Mouse (Mus musculus): ENCODE results near the gene Ampd1. TPM values are rescaled to one million over a fixed set of nuclear protein-coding genes. Genes with fewer than 3 reads are reported as not detected.

Ampd1 gene
- polyA plus RNA-seq, 1 experiment from 2014 or later = 0.88 TPM

GRCm38 (mm10) chr3:103081051-103081450 lies 7.2 kb downstream of the Ampd1 start:
- WGBS = 60% methylated on average over 11 of the region's 11 CpGs
- no peaks in the 10 kb centered on the region for H3K36me3 ChIP-seq
- no peaks in the 10 kb centered on the region for H3K27me3 ChIP-seq (replicated peaks)
- H3K4me3 ChIP-seq (replicated peaks) = no peak overlapping the region
- H3K27ac ChIP-seq (replicated peaks) = no peak overlapping the region
- no peak overlapping the region for H3K9ac ChIP-seq (replicated peaks)
- ATAC-seq (ENCODE audit: low FRiP score) = no peak
- no peaks in the 10 kb centered on the region for H3K4me1 ChIP-seq
- no peak overlapping the region for H3K4me2 ChIP-seq
- no peaks in the 10 kb centered on the region for H3K9me3 ChIP-seq (replicated peaks)

GRCm38 (mm10) chr3:103081861-103082453 lies 8.1 kb downstream of the Ampd1 start:
- Histone ChIP-seq H3K4me2 (no peak overlapping the region), H3K27me3 (replicated peaks) (no peaks in the 10 kb centered on the region), H3K36me3 (no peaks in the 10 kb centered on the region), H3K9me3 (replicated peaks) (no peaks in the 10 kb centered on the region), H3K4me1 (no peaks in the 10 kb centered on the region), H3K27ac (replicated peaks) (no peak overlapping the region), H3K4me3 (replicated peaks) (no peak overlapping the region), H3K9ac (replicated peaks) (no peak overlapping the region)
- WGBS = 86% methylated on average over 17 of the region's 17 CpGs
- no peak for ATAC-seq (ENCODE audit: low FRiP score)

- H3K27ac ChIP-seq (replicated peaks) = no peak overlapping the region
- WGBS = 89% methylated on average over 5 of the region's 5 CpGs
- no peaks in the 10 kb centered on the region for H3K36me3 ChIP-seq
- H3K27me3 ChIP-seq (replicated peaks) = no peaks in the 10 kb centered on the region
- H3K9ac ChIP-seq (replicated peaks) = no peak overlapping the region
- H3K4me1 ChIP-seq = no peaks in the 10 kb centered on the region
- H3K4me2 ChIP-seq = no peak overlapping the region
- no peak overlapping the region for H3K4me3 ChIP-seq (replicated peaks)
- ATAC-seq (ENCODE audit: low FRiP score) = no peak
- H3K9me3 ChIP-seq (replicated peaks) = no peaks in the 10 kb centered on the region
Observed at GRCm38 (mm10) chr3:103082761-103083160, 8.9 kb downstream of the Ampd1 start.

GRCm38 (mm10) chr3:103085986-103086385 lies 12.2 kb downstream of the Ampd1 start:
- Histone ChIP-seq H3K4me3 (replicated peaks) (no peak overlapping the region), H3K9me3 (replicated peaks) (no peaks in the 10 kb centered on the region), H3K9ac (replicated peaks) (no peak overlapping the region), H3K4me2 (no peak overlapping the region), H3K27ac (replicated peaks) (no peak overlapping the region), H3K36me3 (no peaks in the 10 kb centered on the region), H3K27me3 (replicated peaks) (0 out of 2 replicates have a peak, but pooled peaks cover 3% of the 10 kb centered on the region), H3K4me1 (no peaks in the 10 kb centered on the region)
- no peak for ATAC-seq (ENCODE audit: low FRiP score)
- WGBS = 76% methylated on average over 3 of the region's 3 CpGs

GRCm38 (mm10) chr3:103091753-103092152 lies 17.9 kb downstream of the Ampd1 start:
- Histone ChIP-seq H3K4me1 (no peaks in the 10 kb centered on the region), H3K27me3 (replicated peaks) (0 out of 2 replicates have a peak, but pooled peaks cover 3% of the 10 kb centered on the region), H3K9me3 (replicated peaks) (no peaks in the 10 kb centered on the region), H3K36me3 (no peaks in the 10 kb centered on the region), H3K4me3 (replicated peaks) (no peak overlapping the region), H3K4me2 (no peak overlapping the region), H3K27ac (replicated peaks) (no peak overlapping the region), H3K9ac (replicated peaks) (no peak overlapping the region)
- WGBS = 94% methylated on average over 2 of the region's 2 CpGs
- no peak for ATAC-seq (ENCODE audit: low FRiP score)

GRCm38 (mm10) chr3:103098662-103099061 lies 24.8 kb downstream of the Ampd1 start:
- H3K4me2 ChIP-seq = no peak overlapping the region
- H3K4me1 ChIP-seq = peaks cover 15% of the 10 kb centered on the region
- 73% methylated on average over 23 of the region's 23 CpGs for WGBS
- H3K27me3 ChIP-seq (replicated peaks) = peaks cover 5% of the 10 kb centered on the region; the same call in 1 of the 2 replicates
- no peaks in the 10 kb centered on the region for H3K36me3 ChIP-seq
- H3K9ac ChIP-seq (replicated peaks) = no peak overlapping the region
- no peaks in the 10 kb centered on the region for H3K9me3 ChIP-seq (replicated peaks)
- no peak overlapping the region for H3K27ac ChIP-seq (replicated peaks)
- no peak overlapping the region for H3K4me3 ChIP-seq (replicated peaks)
- ATAC-seq (ENCODE audit: low FRiP score) = no peak

- no peaks in the 10 kb centered on the region for H3K36me3 ChIP-seq
- no peak for ATAC-seq (ENCODE audit: low FRiP score)
- peaks cover 15% of the 10 kb centered on the region for H3K27me3 ChIP-seq (replicated peaks)
- no peak overlapping the region for H3K4me2 ChIP-seq
- no peak overlapping the region for H3K4me3 ChIP-seq (replicated peaks)
- no peak overlapping the region for H3K9ac ChIP-seq (replicated peaks)
- H3K27ac ChIP-seq (replicated peaks) = no peak overlapping the region
- H3K4me1 ChIP-seq = peaks cover 15% of the 10 kb centered on the region
- H3K9me3 ChIP-seq (replicated peaks) = no peaks in the 10 kb centered on the region
- WGBS = 85% methylated on average over 6 of the region's 6 CpGs
Observed at GRCm38 (mm10) chr3:103099667-103100066, 25.9 kb downstream of the Ampd1 start.

GRCm38 (mm10) chr3:103100735-103101134 lies 26.9 kb downstream of the Ampd1 start:
- no peak for ATAC-seq (ENCODE audit: low FRiP score)
- WGBS = 63% methylated on average over 2 of the region's 2 CpGs
- Histone ChIP-seq H3K9me3 (replicated peaks) (no peaks in the 10 kb centered on the region), H3K4me2 (no peak overlapping the region), H3K4me1 (peaks cover 15% of the 10 kb centered on the region), H3K27ac (replicated peaks) (no peak overlapping the region), H3K9ac (replicated peaks) (no peak overlapping the region), H3K27me3 (replicated peaks) (peaks cover 18% of the 10 kb centered on the region), H3K36me3 (no peaks in the 10 kb centered on the region), H3K4me3 (replicated peaks) (no peak overlapping the region)

GRCm38 (mm10) chr3:103101194-103101593 lies 27.4 kb downstream of the Ampd1 start:
- Histone ChIP-seq H3K9ac (replicated peaks) (no peak overlapping the region), H3K4me3 (replicated peaks) (no peak overlapping the region), H3K9me3 (replicated peaks) (no peaks in the 10 kb centered on the region), H3K27ac (replicated peaks) (no peak overlapping the region), H3K27me3 (replicated peaks) (peaks cover 18% of the 10 kb centered on the region), H3K4me1 (peaks cover 15% of the 10 kb centered on the region), H3K4me2 (no peak overlapping the region), H3K36me3 (no peaks in the 10 kb centered on the region)
- no peak for ATAC-seq (ENCODE audit: low FRiP score)
- 69% methylated on average over 5 of the region's 5 CpGs for WGBS

- peak; percentile 25; the same call in 1 of the 2 replicates for ATAC-seq (ENCODE audit: low FRiP score)
- Histone ChIP-seq H3K9ac (replicated peaks) (peak overlapping the region; percentile 56), H3K36me3 (no peaks in the 10 kb centered on the region), H3K27ac (replicated peaks) (no peak overlapping the region), H3K4me2 (peak overlapping the region; percentile 96), H3K4me1 (peaks cover 15% of the 10 kb centered on the region), H3K4me3 (replicated peaks) (peak overlapping the region; percentile 64), H3K27me3 (replicated peaks) (peaks cover 18% of the 10 kb centered on the region), H3K9me3 (replicated peaks) (no peaks in the 10 kb centered on the region)
- WGBS = 2% methylated on average over 14 of the region's 14 CpGs
Observed at GRCm38 (mm10) chr3:103101909-103102308, 28.1 kb downstream of the Ampd1 start.

GRCm38 (mm10) chr3:103102454-103103390 lies 28.9 kb downstream of the Ampd1 start, which contains the start of gene Dennd2c:
Gene Dennd2c, plus strand, starts transcription at chr3:103102604.
- Histone ChIP-seq H3K27me3 (replicated peaks) (peaks cover 18% of the 10 kb centered on the region), H3K36me3 (no peaks in the 10 kb centered on the region), H3K27ac (replicated peaks) (no peak within 1 kb of the TSS), H3K4me2 (peak within 1 kb of the TSS; percentile 96), H3K9ac (replicated peaks) (peak within 1 kb of the TSS; percentile 56), H3K9me3 (replicated peaks) (no peaks in the 10 kb centered on the region), H3K4me1 (peaks cover 15% of the 10 kb centered on the region), H3K4me3 (replicated peaks) (peak within 1 kb of the TSS; percentile 64)
- 3% methylated on average over 72 of the region's 72 CpGs for WGBS
- ATAC-seq (ENCODE audit: low FRiP score) = peak; percentile 97
